Mouse (Mus musculus): ENCODE results near the gene Phf14. TPM values are rescaled to one million over a fixed set of nuclear protein-coding genes. Genes with fewer than 3 reads are reported as not detected.

Gene Phf14
- total RNA-seq, 2 experiments from 2014 or later = 66.5 to 72.1 TPM

DNA sequence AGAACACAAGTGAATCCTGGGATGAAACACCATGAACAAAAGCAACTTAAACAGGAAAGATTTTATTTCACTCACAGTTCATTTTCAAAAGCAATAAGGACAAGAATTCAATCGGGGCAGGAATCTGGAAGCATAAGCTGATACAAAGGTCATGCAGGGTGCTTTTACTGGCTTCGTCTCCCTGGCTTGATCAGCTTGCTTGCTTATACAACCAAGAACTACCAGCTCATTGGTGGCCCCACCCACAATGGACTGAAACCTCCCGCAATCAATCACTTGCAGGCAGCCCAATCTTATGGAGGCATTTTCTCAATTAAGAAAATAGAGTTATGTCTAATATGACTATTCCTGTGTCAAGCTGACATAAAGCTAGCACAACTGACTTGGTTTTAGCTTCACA, 112.5 kb downstream of the Phf14 start:
- DNase-seq (ENCODE audit: low spot score in 2 of 2) = no peak

DNA sequence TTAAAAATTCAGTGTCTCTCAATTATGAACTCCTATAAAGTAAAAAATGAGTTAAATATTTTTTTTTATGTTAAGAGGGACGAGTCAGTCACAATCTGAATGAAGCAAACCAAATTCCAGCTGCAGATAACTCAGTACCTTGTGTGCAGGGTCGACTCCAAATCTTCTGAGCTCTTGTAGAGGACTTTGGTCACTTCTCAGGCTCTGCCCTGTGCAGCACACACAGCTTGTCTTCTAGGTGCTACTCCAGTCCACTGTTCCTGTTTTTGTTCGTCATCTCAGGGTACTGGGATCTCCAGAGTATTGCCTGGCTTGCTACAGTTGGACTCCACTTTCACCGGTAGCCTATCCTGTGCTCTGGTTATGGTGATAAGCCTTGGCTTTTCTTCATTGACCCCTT, 113.1 kb downstream of the Phf14 start:
- no peak for DNase-seq (ENCODE audit: low spot score in 2 of 2)

DNA sequence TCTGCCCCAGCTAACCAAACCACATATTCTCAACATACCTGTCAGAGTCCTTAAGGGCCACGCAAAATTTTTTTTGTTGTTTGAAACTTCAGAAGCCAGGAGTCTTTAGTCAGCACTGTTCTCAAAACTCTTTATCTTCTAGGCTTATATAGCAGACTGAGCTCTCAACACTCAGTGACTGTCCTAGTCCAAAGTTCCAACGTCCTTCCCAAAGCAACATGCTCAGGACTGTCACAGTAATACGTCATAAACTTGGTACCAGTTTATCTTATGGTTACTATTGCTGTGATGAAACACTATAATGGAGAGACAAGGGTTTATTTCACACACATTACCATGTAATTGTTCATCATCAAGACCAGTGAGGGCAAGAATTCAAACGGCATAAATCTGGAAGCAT, 113.9 kb downstream of the Phf14 start:
- no peak for DNase-seq (ENCODE audit: low spot score in 2 of 2)

DNA sequence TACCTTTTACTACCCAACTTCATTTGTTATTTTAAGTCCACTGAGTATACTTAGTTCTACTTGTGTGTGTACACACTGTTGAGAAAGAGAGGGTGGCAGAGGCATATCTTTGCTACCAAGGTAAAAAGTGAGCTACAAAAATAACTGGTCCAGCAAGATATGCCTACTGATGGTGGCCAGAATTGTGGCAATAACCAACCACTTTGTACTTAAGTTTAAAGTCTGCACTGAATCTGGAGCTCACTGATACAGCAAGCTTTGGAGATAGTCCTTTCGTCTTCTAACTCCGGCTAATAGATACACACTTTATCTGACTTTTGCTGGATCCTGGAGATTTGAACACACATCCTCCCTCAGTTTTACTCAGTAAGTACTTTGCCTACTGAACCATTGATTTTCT, 115.8 kb downstream of the Phf14 start:
- no peak for DNase-seq (ENCODE audit: low spot score in 2 of 2)

DNA sequence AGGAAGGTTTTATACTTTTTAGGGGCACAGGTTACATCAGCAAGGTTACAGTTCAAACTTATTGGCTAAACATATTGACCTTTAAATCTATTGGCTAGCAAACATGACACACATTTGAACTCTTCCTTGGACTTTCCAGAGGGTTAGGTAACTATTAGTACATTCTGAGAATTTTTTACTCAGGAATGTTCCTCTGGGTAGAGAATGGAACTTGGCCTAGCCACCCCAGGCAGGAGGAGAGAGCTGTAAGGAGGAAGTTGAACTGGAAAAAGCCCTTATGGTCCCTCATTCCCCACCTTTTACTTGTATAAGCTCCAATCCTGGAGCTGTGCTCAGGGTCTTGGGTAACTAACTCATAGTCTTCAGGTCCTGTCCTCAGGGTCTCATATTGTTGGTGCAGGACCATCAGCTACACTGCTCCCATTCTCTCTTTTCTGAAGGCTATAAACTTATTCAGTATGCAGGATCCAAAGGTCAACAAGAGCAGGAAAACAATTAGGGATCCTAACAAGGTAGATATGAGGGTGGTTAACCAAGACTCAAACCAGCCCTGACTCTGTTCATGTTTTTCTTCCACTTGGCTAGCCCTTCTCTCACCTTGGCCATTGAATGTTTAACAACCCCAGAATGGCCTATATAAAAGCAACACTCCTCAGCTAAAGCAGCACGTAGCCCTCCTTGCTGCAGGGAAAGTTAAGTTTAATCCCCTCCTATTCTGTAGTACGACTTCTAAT, 119.4 kb downstream of the Phf14 start:
- DNase-seq (ENCODE audit: low spot score in 2 of 2) = no peak

DNA sequence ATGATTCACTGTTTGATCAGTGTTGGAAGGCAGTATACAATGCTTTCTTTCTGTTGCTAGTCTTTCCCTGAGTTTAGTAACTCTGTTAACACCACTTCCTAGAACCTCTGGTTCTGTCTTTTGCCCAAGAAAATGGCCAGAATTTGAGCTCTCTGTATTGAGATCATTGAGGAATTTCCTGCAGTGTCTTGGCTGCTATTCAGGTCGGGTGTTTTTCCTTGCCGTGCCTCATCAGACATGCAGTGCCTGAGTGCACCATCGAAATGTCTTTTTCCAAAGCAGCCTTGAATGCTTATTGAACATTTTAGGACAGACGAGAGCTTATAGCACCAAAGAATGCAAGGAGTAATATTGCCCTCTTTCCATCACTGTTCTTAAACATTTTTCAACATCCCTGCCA, 127.0 kb downstream of the Phf14 start:
- DNase-seq (ENCODE audit: low spot score in 2 of 2) = no peak

DNA sequence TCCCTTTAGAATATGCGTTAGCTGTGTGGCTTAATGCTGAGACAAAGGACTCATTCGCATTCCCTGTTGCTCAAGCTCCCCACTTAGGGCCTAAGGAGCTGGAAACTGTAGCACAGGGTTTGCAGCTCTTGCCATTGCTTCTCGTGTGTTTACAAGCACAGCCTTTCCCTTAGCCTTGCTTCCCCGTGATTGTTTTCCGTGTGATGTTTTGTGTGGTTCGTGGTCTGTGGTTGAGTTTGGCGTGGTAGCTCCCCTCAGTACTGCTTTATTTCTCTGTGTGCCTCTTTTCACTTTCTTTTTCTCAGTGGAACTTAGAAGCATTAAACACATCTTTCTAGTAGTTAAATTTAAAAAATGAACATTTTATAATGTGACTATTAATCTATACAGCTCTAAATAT, 130.7 kb downstream of the Phf14 start:
- no peak for DNase-seq (ENCODE audit: low spot score in 2 of 2)

DNA sequence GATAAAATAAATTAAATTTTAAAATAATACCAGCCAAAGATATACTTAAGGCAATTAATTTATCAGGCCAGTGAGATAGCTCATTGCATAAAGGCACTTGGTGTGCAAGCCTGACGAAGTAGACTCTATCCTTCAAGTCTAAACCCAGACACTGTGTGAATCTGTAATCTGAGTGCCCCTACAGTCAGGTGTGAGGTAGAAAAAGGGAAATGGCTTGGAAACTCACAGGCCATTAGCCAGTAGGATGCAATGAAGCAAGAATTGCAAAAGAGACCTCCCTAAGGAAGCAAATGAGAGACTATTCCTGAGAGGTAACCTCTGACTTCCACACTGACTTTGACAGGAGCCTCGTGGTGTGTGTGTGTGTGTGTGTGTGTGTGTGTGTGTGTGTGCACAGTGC, 145.3 kb downstream of the Phf14 start:
- DNase-seq (ENCODE audit: low spot score in 2 of 2) = no peak

DNA sequence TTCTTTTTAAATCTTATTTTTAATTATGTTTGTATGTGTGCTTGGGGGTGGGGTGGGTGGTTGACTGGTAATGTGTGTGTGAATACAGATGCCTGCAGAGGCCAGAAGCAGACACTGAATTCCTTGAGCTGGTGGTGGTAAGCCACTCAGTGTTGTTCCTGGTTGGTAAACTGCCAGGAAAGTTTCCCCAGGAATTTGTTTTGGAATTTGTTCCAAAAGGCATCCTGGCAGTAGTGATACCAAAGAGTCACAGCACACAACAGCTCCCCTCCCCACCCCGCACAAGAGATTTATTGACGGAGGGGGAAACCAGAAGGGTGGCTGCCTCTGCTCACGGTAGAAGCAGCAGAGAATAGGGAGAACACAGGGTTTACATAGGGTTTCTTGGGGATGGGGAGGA, 146.5 kb downstream of the Phf14 start:
- DNase-seq (ENCODE audit: low spot score in 2 of 2) = no peak

DNA sequence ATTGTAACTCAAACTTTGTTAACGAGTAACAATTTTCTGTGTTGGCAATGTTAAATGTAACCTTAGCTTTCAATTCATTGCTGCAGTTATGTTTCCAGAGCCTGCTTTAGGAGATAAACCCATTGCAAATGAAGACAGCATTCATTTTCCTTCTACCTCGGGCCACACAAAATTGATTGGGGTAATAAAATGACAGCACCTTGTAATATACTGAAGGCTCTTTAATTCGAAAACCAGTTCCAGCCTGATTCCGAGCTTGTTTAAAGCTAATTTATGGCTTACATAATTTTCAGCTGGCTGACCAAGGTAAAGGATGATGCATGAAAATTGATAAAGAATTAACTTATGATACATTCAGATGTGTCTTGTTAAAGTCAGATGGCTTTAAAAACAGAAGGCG, 151.1 kb downstream of the Phf14 start:
- DNase-seq (ENCODE audit: low spot score in 2 of 2) = no peak

DNA sequence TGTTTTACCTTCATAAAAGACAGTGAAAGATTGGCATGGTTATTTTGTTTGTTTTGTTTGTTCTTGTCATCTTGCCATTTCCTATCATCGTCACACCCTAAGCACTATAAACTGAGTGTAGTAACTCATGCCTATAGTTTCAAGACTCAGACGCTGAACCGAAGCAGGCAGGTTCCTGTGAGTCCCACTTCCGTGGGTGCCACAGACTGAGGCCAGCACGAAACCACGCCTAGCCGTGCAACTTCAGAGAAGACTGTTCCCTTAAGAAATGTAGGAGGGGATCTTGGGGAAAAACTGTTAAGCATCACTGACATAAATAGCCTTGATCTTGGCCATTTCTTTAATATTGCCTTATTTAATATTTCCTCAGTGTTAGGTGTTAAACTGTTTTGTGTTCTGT, 152.4 kb downstream of the Phf14 start:
- no peak for DNase-seq (ENCODE audit: low spot score in 2 of 2)

DNA sequence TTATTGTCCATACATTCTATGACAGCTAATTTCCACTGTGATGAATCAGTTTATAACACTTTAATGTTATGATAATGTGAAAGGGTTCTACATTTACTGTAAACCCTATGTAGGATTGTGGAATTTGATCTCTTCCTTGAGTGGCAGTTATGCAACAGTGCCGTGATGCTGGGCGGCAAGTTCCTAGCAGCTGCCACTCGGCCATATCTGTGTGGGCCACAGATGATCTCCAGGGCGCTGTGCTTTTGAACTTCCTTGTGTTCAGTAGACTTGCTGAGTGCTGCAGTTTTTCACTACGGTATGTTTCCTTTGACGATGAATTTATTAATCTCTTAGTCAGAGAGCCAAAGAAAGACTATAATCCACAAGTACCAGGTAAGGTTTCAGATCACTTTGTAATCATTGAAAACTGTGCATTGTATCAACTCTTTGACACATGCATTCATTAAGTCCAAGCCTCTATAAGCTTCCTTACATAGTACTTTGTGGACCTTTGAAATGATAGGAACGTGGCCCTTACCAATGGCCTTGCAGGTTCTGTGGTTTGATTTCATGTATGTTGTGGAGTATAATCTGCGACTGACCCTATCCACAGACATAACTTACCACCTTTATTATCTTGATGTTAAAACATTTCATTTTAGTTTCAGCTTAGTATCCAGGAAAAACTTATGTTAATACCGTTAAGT, 153.0 kb downstream of the Phf14 start:
- no peak for DNase-seq (ENCODE audit: low spot score in 2 of 2)

DNA sequence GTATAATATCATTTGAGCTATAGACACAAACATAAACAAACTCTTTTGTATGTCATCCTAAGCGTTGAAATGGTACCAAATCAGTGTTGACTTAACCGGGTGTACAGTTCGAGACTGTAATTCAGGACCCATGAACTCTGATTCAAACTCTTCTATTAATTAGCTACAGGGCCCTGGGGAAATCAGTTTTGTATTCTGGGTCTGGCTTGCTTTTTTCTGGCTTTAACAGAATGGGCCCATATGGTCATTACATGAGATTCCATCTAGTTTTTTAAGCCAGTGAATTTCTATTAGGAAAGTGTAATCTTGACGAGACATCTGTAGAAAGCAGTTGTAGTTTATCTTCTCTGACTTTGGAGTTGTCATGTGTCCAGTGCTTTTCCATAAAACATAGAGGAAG, 160.3 kb downstream of the Phf14 start:
- no peak for DNase-seq (ENCODE audit: low spot score in 2 of 2)

DNA sequence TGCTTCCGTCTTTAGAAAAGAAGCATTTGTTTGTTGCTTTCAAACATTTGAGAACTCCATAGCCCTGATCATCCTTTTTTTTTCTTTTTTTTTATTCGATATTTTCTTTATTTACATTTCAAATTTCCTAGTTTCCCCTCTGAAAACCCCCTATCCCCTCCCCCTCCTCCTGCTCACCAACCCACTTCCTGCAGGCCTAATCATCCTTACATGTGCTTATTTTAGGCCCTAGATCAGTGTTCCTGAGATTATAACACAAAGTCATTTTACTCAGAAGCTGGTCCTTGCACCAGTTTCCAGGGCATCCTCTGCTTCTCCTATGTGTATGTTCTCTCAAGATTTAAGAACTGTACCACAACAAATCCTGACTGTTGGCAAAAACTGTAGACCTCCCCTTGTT, 161.7 kb downstream of the Phf14 start:
- no peak for DNase-seq (ENCODE audit: low spot score in 2 of 2)

DNA sequence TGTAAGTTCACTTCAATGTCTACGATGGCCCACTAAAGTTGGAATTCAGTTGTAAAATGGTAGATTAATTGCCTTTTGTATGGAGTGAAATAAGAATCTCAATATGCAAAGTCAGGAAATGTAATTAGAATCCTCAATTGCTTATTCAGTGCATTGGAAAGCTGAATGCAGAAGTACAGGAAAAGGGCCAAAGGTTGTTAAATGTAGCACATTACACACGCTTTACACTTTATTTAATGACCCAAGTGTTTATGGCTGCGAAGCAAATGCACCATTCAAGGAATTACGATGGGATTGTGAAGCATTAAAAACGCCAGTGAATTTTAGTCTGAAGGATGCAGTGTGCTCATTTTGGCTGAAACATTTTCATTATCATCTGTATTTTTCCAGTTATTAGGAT, 167.0 kb downstream of the Phf14 start:
- no peak for DNase-seq (ENCODE audit: low spot score in 2 of 2)

DNA sequence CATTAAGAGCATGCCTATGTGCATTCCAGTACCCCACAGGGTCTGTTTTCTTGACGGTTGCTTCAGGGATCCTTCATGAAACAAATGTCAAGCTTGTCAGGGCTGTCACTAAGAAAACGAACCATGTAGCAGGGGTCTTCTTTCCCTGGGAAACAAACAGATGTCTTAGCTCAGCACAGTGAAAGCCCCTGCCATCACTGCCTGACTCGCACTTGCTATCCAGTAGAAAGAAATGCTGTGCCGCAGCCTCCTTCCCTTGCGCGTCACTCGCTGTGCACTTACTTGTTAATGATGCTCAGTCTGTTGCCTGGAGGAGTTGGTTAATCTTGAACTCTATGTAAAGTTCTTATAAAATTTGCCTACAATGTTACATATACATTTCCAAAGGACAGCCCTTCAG, 169.7 kb downstream of the Phf14 start:
- no peak for DNase-seq (ENCODE audit: low spot score in 2 of 2)

DNA sequence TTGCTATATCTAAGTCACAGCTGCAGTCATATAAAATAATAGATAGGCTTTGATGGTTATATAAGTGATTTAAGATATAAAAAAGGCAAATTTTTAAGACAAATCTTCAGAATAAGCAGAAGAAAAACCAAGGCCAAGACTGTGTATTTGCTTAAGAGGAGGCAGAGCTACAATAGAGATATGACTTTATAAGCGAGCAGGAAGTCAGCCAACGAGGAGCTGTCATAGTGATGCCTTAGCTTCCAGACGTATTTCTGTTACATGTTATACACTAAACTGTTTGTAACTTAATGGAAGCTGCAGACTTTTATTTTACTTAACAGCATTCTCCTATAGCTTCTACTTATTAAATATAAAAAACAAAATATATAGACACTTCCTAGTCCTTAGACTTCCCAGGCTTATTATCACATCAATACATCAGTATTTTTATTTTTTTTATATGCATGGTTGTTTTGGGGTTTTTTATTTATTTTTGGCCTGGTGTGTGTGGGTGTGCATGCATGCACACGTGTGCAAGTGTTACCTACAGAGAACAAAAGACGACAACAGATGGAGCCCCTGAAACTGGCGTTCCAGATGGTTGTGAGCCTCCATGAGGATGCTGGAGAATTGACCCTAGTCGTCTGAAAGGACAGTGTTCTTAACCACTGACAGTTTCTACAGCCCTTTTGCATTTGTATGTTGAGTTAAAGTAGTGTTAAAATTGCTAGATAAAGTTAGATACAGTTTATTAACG, 170.4 kb downstream of the Phf14 start:
- no peak for DNase-seq (ENCODE audit: low spot score in 2 of 2)

DNA sequence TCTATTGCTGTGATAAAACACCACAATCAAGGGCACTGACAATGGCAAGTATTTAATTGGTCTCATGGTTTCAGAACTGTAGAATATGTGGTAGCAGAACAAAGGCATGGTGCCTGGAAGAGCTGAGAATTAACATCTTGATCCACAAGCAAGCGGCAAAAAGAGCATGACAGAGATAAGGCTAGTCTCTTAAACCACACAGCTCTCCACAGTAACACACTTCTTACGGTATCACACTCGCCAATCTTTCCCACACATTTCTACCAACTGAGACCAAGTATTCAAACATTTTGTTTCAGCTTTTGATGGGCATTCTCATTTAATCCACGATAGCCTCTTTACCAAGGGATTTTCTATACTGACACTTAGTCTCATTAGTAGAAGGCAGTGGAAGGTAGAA, 171.7 kb downstream of the Phf14 start:
- no peak for DNase-seq (ENCODE audit: low spot score in 2 of 2)

DNA sequence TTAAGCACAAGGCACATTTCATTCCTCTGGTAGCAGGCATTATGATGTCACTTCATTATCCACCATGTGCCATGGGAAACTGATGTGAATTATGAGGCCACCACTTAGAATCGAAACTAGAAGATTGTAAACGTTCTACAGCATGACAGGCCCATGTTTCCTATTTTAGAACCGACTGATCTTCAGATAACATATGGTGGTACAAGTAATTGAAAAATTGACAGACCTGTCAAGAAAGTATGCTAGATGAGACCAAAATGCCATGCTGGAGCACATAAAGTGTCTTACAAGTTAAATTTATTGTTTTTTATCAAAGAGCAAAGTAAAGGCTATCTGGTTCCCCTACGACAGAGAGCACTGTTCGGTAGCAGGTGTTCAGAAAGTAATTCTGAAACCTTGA, 172.8 kb downstream of the Phf14 start:
- DNase-seq (ENCODE audit: low spot score in 2 of 2) = no peak

DNA sequence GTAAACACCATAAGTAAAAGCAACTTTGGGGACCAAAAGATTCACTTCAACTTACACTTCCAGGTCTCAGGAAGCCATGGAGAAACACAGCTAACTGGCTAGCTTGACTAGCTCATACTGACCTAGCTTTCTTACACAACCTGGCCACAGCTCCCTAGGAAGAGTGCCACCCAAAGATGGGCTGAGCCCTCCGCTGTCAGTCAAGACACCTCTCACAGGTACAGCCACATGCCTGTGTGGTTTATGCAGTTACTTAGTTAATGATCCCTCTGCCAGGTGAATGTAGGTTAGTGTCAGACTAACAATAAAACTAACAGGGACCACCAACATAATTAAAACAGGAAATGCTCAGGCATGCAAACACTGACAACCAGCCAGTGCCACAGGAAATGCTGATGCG, 174.1 kb downstream of the Phf14 start:
- DNase-seq (ENCODE audit: low spot score in 2 of 2) = no peak

DNA sequence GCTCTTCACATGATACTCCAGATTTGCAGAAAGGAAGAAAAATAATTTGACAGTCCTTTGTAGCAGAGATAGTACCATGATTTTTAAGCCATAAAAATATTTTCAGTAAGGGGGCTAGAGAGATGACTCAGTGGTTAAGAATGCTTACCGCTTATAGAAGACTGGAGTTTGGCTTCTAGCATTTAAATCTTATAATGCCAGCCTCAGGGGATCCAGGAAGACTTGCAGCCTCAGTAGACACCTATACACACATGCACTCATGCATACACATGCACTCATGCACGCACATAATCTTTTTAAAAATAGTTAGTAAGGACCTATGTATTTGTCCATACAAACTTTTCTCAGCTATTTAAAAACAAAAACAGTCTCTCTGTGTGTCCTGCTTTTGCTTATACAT, 174.5 kb downstream of the Phf14 start:
- DNase-seq (ENCODE audit: low spot score in 2 of 2) = no peak

DNA sequence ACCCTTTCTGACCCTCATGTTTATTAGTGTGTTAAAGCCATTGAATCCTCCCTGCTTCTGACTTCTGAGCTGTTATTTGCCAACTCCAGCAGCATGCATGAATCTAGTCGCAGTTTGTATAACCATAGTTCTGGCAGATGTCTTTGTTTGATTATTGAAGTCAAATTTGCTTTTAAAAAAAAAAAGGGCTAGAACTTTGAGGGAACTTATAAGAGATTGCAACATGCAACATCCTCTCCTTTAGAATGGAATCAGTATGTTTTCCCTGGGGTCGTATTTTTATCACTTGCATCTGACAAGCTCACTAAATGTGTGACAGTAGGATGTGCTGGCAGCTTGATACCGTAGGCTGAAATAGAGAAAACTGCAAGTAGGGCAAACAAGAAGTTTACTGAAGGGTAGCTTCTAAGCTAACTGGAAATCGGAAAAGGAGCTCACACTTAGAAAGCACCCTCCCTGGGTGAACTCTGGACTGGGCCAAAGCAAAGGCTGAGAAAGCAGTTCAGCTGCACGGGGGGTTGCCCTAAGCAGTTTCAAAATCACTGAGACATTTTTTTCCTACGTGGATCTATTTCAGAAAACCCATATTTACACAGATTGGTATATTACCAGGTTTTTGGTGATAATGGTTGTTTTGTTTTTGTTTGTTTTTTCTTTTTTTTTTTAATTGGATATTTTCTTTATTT, 175.1 kb downstream of the Phf14 start:
- DNase-seq (ENCODE audit: low spot score in 2 of 2) = no peak

Measured in layer of hippocampus, adult 18-20 months (tissue).